Mouse (Mus musculus) lung, embryonic 16.5 days (tissue): ENCODE measurements around the gene Orai1. TPM values are rescaled to one million over a fixed set of nuclear protein-coding genes. Genes with fewer than 3 reads are reported as not detected.

Source experiments
- ATAC-seq: fragments of 200-750 bp; cut with Nextera tagmentation; 2 replicates; pipeline ENCODE4 v1.8.0; 2017; ENCODE audit warnings: low read depth, mild to moderate bottlenecking, moderate library complexity
- H3K27ac ChIP-seq: fragments of 300-500 bp; sonication (generic); 2 replicates; pipeline ENCODE4 v1.5.1; 2014; ENCODE audit warnings: mild to moderate bottlenecking, control low read depth, low read length
- H3K27me3 ChIP-seq: fragments of 300-500 bp; sonication (generic); 2 replicates; pipeline ENCODE4 v1.6.1; 2014; ENCODE audit warnings: low read depth, low read length, mixed read lengths; ENCODE audit not compliant: control insufficient read depth, insufficient read depth
- H3K36me3 ChIP-seq: fragments of 300-500 bp; sonication (generic); 2 replicates; pipeline ENCODE4 v1.6.1; 2014; ENCODE audit warnings: low read length; ENCODE audit not compliant: control insufficient read depth, insufficient read depth
- H3K4me1 ChIP-seq: fragments of 300-500 bp; sonication (generic); replicated peaks from 2 replicates; pipeline ENCODE4 v1.6.1; 2014; ENCODE audit warnings: low read length, mixed read lengths; ENCODE audit not compliant: control insufficient read depth, insufficient read depth
- H3K4me2 ChIP-seq: fragments of 300-500 bp; sonication (generic); 2 replicates; pipeline ENCODE4 v1.6.1; 2014; ENCODE audit warnings: low read depth, low read length, control low read depth
- H3K4me3 ChIP-seq: fragments of 300-500 bp; sonication (generic); 2 replicates; pipeline ENCODE4 v1.5.1; 2014; ENCODE audit warnings: mild to moderate bottlenecking, low read length, control low read depth
- H3K9ac ChIP-seq: fragments of 300-500 bp; sonication (generic); 2 replicates; pipeline ENCODE4 v1.6.1; 2014; ENCODE audit warnings: low read length, control low read depth
- H3K9me3 ChIP-seq: fragments of 300-500 bp; sonication (generic); 2 replicates; pipeline ENCODE4 v1.6.1; 2016; ENCODE audit warnings: low read length; ENCODE audit not compliant: control insufficient read depth
- WGBS: fragments of 180-500 bp; shearing (Covaris S2); extraction: QIAGEN DNeasy Blood & Tissue Kit; methylation state at CpG from one replicate; pipeline ENCODE4 v1.1.7; 2014; 5-methylcytosine and 5-hydroxymethylcytosine counted together
- polyA plus RNA-seq: library from polyadenylated mRNA; unstranded; fragments of >200 nt; fragmentation: Nextera tagmentation; extraction: Ambion mirVana; gene quantifications from 2 replicates; pipeline ENCODE4 v1.2.1, GENCODE M21; 2015

The Orai1 gene
- polyA plus RNA-seq, 1 experiment from 2014 or later, result 18.2 TPM

- H3K4me3 ChIP-seq, result no peak overlapping the region
- H3K4me2 ChIP-seq, result no peak overlapping the region
- no peak overlapping the region for H3K9ac ChIP-seq
- H3K36me3 ChIP-seq, result no peaks in the 10 kb centered on the region
- WGBS, result 80% methylated on average over 3 of the region's 3 CpGs
- no peak for ATAC-seq
- no peaks in the 10 kb centered on the region for H3K9me3 ChIP-seq
- no peaks in the 10 kb centered on the region for H3K27me3 ChIP-seq
- peaks cover 9% of the 10 kb centered on the region for H3K4me1 ChIP-seq
- H3K27ac ChIP-seq, result no peak overlapping the region
Measured at GRCm38 (mm10) chr5:122985276-122985675, 29.6 kb upstream of the Orai1 start.

GRCm38 (mm10) chr5:122986091-122986493 is 28.8 kb upstream of the Orai1 start:
- H3K4me3 ChIP-seq, result no peak overlapping the region
- no peak overlapping the region for H3K27ac ChIP-seq
- H3K9me3 ChIP-seq, result no peaks in the 10 kb centered on the region
- no peak for ATAC-seq
- no peak overlapping the region for H3K9ac ChIP-seq
- H3K4me2 ChIP-seq, result no peak overlapping the region
- H3K4me1 ChIP-seq, result peaks cover 11% of the 10 kb centered on the region
- no peaks in the 10 kb centered on the region for H3K27me3 ChIP-seq
- WGBS, result 48% methylated on average over 8 of the region's 8 CpGs
- no peaks in the 10 kb centered on the region for H3K36me3 ChIP-seq

- peak; percentile 32 for ATAC-seq
- peak overlapping the region; percentile 73 for H3K4me3 ChIP-seq
- WGBS, result 3% methylated on average over 37 of the region's 39 CpGs
Measured at GRCm38 (mm10) chr5:122987211-122988020, 27.5 kb upstream of the Orai1 start.

GRCm38 (mm10) chr5:122988021-122988751 is 26.7 kb upstream of the Orai1 start:
- Histone ChIP-seq H3K9me3 (no peaks in the 10 kb centered on the region), H3K4me2 (peak overlapping the region; percentile 88), H3K36me3 (no peaks in the 10 kb centered on the region), H3K9ac (peak overlapping the region; percentile 78), H3K4me1 (peaks cover 19% of the 10 kb centered on the region), H3K27me3 (no peaks in the 10 kb centered on the region), H3K4me3 (peak overlapping the region; percentile 73), H3K27ac (peak overlapping the region; percentile 74)
- ATAC-seq, result peak; percentile 51
- 0% methylated on average over 39 of the region's 41 CpGs for WGBS

More at GRCm38 (mm10) chr5:122987211-122988020, 27.5 kb upstream of the Orai1 start:
- Histone ChIP-seq H3K4me2 (peak overlapping the region; percentile 88), H3K9me3 (no peaks in the 10 kb centered on the region), H3K27me3 (no peaks in the 10 kb centered on the region), H3K36me3 (no peaks in the 10 kb centered on the region), H3K27ac (no peak overlapping the region), H3K9ac (peak overlapping the region; percentile 78), H3K4me1 (peaks cover 19% of the 10 kb centered on the region)

GRCm38 (mm10) chr5:122989001-122989525 is 25.8 kb upstream of the Orai1 start:
- Histone ChIP-seq H3K36me3 (no peaks in the 10 kb centered on the region), H3K27me3 (no peaks in the 10 kb centered on the region), H3K4me2 (peak overlapping the region; percentile 88), H3K4me3 (peak overlapping the region; percentile 73), H3K4me1 (peaks cover 19% of the 10 kb centered on the region), H3K9me3 (no peaks in the 10 kb centered on the region), H3K9ac (peak overlapping the region; percentile 82), H3K27ac (peak overlapping the region; percentile 78)
- WGBS, result under 1% methylated on average over 37 of the region's 39 CpGs
- peak; percentile 58 for ATAC-seq

GRCm38 (mm10) chr5:122989551-122990330 is 25.1 kb upstream of the Orai1 start, which contains the start of gene Kdm2b:
TSS of gene Kdm2b (minus strand) at chr5:122989823.
- no peaks in the 10 kb centered on the region for H3K36me3 ChIP-seq
- peak within 1 kb of the TSS; percentile 88 for H3K4me2 ChIP-seq
- H3K9me3 ChIP-seq, result no peaks in the 10 kb centered on the region
- peak within 1 kb of the TSS; percentile 82 for H3K9ac ChIP-seq
- no peaks in the 10 kb centered on the region for H3K27me3 ChIP-seq
- H3K4me1 ChIP-seq, result peaks cover 21% of the 10 kb centered on the region
- 5% methylated on average over 15 of the region's 15 CpGs for WGBS
- ATAC-seq, result 0 out of 2 replicates have a peak, but pooled peaks have one; percentile 6
- H3K4me3 ChIP-seq, result peak within 1 kb of the TSS; percentile 73
- H3K27ac ChIP-seq, result peak within 1 kb of the TSS; percentile 78

GRCm38 (mm10) chr5:122990411-122991160 is 24.3 kb upstream of the Orai1 start:
- Histone ChIP-seq H3K9ac (peak overlapping the region; percentile 0; the same call in 1 of the 2 replicates), H3K27ac (peak overlapping the region; percentile 43), H3K27me3 (no peaks in the 10 kb centered on the region), H3K4me1 (peaks cover 21% of the 10 kb centered on the region), H3K36me3 (no peaks in the 10 kb centered on the region), H3K9me3 (no peaks in the 10 kb centered on the region), H3K4me2 (peak overlapping the region; percentile 88), H3K4me3 (peak overlapping the region; percentile 73)
- WGBS, result 27% methylated on average over 16 of the region's 16 CpGs
- no peak for ATAC-seq

- Histone ChIP-seq H3K9ac (0 out of 2 replicates have a peak overlapping the region, but pooled peaks have one; percentile 0), H3K4me3 (no peak overlapping the region), H3K27me3 (no peaks in the 10 kb centered on the region)
Measured at GRCm38 (mm10) chr5:122991350-122992004, 23.4 kb upstream of the Orai1 start.

More at GRCm38 (mm10) chr5:122991350-122992004, 23.4 kb upstream of the Orai1 start:
- no peak for ATAC-seq
- Histone ChIP-seq H3K27ac (peak overlapping the region; percentile 43), H3K9me3 (no peaks in the 10 kb centered on the region), H3K36me3 (no peaks in the 10 kb centered on the region), H3K4me2 (peak overlapping the region; percentile 88), H3K4me1 (peaks cover 21% of the 10 kb centered on the region)
- 27% methylated on average over 5 of the region's 5 CpGs for WGBS
